Mouse (Mus musculus): ENCODE measurements at regions not wholly inside any gene's neighbourhood (a gene's known extent, or its start where the extent isn't known, plus 50 kb on each side); places are given as distances from the start of the nearest gene placed in this dataset.

DNA sequence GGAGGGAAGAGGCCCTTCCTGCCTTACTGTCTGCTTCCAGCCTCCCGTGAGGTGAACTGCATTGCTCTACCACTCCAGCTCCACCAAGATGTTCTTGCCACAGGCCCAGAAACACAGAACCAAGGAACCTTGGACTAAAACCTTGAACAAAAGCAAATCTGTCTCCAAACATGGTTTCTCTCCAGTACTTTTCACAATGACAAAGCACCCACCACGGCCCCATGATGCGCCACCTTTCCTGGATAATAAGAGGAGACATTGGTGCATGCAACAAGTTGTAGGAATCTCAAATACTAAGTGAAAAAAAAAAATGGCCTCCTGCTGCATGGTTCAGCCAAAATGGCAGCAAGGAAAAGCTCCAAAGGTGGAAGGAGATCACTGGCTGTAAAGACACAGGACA, 172.6 kb downstream of the Rps15a start:
- H3K9me3 ChIP-seq (ENCODE audit: control insufficient read depth, low read length) = no peaks in the 10 kb centered on the region
- WGBS = 88% methylated on average over 3 of the region's 3 CpGs
- H3K36me3 ChIP-seq (ENCODE audit: control insufficient read depth, insufficient read depth, low read length) = no peaks in the 10 kb centered on the region
- H3K4me1 ChIP-seq (replicated peaks; ENCODE audit: control insufficient read depth, insufficient read depth, low read length) = no peaks in the 10 kb centered on the region
- H3K9ac ChIP-seq (ENCODE audit: low read length) = no peak overlapping the region
- H3K27ac ChIP-seq (ENCODE audit: low read depth) = no peak overlapping the region
- no peak for DNase-seq (ENCODE audit: low spot score)
- no peak overlapping the region for H3K4me2 ChIP-seq (ENCODE audit: low read length)
- H3K4me3 ChIP-seq (ENCODE audit: low read depth, low read length) = no peak overlapping the region
- H3K27me3 ChIP-seq (replicated peaks; ENCODE audit: control insufficient read depth, insufficient read depth, low read length) = no peaks in the 10 kb centered on the region
- ATAC-seq (replicated peaks; ENCODE audit: low FRiP score, low TSS enrichment, low read depth) = no peak

DNA sequence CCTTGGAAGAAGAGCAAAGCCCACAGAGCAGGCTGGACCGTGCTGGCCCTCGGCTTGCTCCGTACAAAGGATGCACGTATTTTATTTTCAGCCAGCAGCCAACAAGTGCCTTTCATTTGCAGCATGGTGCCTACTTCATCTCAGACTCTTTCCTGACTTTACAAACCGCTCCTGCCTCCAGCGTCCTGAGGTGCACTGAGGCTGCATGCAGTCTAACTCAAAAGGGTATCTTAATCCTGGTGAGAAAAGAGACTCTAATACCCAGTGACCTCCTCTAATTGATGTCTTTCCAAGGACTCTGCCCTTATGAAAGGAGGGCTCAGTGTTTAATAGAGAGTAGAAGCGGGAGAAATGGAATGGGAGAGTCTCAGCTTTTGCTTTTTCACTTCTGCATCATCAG, 176.4 kb downstream of the Rps15a start:
- Histone ChIP-seq H3K27ac (ENCODE audit: low read depth) (no peak overlapping the region), H3K27me3 (replicated peaks; ENCODE audit: control insufficient read depth, insufficient read depth, low read length) (no peaks in the 10 kb centered on the region), H3K9me3 (ENCODE audit: control insufficient read depth, low read length) (no peaks in the 10 kb centered on the region), H3K4me1 (replicated peaks; ENCODE audit: control insufficient read depth, insufficient read depth, low read length) (no peaks in the 10 kb centered on the region), H3K4me2 (ENCODE audit: low read length) (no peak overlapping the region), H3K36me3 (ENCODE audit: control insufficient read depth, insufficient read depth, low read length) (no peaks in the 10 kb centered on the region), H3K9ac (ENCODE audit: low read length) (no peak overlapping the region), H3K4me3 (ENCODE audit: low read depth, low read length) (no peak overlapping the region)
- no peak for DNase-seq (ENCODE audit: low spot score)
- WGBS = 70% methylated on average over 7 of the region's 7 CpGs
- no peak for ATAC-seq (replicated peaks; ENCODE audit: low FRiP score, low TSS enrichment, low read depth)

DNA sequence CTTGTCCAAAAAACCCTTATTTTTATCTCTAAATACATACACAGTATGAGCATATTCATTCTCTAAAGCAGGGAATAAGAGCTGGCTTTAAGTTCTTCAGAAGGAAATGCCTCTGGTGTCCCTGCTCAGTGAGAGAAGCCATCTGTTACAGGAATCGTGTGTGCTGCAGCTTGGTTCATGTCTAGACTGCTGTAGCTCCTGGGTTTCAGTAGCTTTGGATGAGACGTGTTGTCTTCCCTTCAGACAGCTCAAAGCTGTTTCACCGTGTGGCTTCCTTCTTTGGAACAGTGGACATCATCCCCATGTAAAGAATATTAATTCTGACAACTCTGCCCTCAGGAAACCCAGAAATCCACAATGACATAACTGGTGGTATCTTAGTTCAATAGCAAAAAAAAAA, 181.1 kb downstream of the Rps15a start:
- no peak overlapping the region for H3K27ac ChIP-seq (ENCODE audit: low read depth)
- H3K36me3 ChIP-seq (ENCODE audit: control insufficient read depth, insufficient read depth, low read length) = no peaks in the 10 kb centered on the region
- H3K4me2 ChIP-seq (ENCODE audit: low read length) = no peak overlapping the region
- H3K9me3 ChIP-seq (ENCODE audit: control insufficient read depth, low read length) = no peaks in the 10 kb centered on the region
- H3K27me3 ChIP-seq (replicated peaks; ENCODE audit: control insufficient read depth, insufficient read depth, low read length) = no peaks in the 10 kb centered on the region
- H3K9ac ChIP-seq (ENCODE audit: low read length) = no peak overlapping the region
- DNase-seq (ENCODE audit: low spot score) = no peak
- no peak overlapping the region for H3K4me3 ChIP-seq (ENCODE audit: low read depth, low read length)
- ATAC-seq (replicated peaks; ENCODE audit: low FRiP score, low TSS enrichment, low read depth) = no peak
- 54% methylated on average over 3 of the region's 3 CpGs for WGBS
- H3K4me1 ChIP-seq (replicated peaks; ENCODE audit: control insufficient read depth, insufficient read depth, low read length) = no peaks in the 10 kb centered on the region

DNA sequence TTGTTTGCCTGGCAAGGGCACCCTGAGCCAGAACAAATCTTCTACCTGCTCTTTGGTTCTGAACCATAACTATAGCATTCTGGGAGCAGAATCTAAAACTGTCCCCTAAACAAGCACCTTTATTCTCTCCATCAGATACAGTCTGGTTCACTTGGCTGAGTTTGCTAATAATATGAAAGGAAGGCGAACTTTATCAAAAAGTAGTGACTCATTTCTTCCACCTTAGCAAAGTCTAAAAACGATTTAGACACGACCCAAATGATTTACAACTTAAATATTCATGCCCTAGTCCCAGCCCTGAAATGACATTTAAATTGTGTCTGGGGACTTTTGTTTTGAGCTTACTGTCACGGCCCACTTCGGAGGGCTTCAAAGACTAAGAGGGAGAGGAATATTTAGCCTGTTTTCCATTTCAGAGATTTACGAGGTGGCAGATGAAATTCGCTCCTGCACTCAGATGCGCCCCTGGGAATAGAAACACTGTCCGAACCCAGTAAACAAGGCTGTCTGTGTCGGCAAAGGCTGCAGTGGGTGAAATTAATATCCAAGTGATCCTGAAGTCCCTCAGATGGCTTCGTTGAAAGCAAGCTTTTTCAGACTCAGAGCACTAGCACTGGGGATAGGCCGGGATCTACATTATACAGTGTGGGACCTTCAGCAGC, 184.6 kb downstream of the Rps15a start:
- WGBS = 51% methylated on average over 12 of the region's 12 CpGs

DNA sequence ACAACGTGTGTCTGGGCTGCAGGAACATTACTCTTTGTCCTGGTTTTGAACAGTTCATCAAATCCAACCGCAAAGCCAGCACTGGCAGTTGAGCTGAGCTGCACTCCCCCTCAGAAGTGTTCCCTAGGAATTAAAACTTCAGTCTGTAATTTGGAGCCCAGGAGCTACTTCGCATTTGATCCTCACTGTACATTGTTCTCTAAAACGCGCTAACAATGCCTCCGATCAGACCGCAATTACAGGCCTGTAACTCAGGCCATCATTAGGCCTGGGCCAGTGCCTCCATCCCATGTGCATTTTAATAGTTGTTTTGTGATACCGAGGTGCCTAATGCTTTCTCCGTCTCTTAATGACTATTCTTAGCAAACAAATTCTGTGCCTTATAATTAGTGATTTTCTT, 185.6 kb downstream of the Rps15a start:
- Histone ChIP-seq H3K36me3 (ENCODE audit: control insufficient read depth, insufficient read depth, low read length) (no peaks in the 10 kb centered on the region), H3K4me2 (ENCODE audit: low read length) (no peak overlapping the region), H3K27ac (ENCODE audit: low read depth) (no peak overlapping the region), H3K9me3 (ENCODE audit: control insufficient read depth, low read length) (no peaks in the 10 kb centered on the region), H3K9ac (ENCODE audit: low read length) (no peak overlapping the region), H3K4me1 (replicated peaks; ENCODE audit: control insufficient read depth, insufficient read depth, low read length) (no peaks in the 10 kb centered on the region), H3K4me3 (ENCODE audit: low read depth, low read length) (no peak overlapping the region), H3K27me3 (replicated peaks; ENCODE audit: control insufficient read depth, insufficient read depth, low read length) (no peaks in the 10 kb centered on the region)
- DNase-seq (ENCODE audit: low spot score) (no peak), ATAC-seq (replicated peaks; ENCODE audit: low FRiP score, low TSS enrichment, low read depth) (no peak)
- whole genome bisulfite sequencing = 85% methylated on average over 9 of the region's 9 CpGs

More for the DNA sequence above, 184.6 kb downstream of the Rps15a start:
- DNase-seq (ENCODE audit: low spot score) (no peak), ATAC-seq (replicated peaks; ENCODE audit: low FRiP score, low TSS enrichment, low read depth) (no peak)
- Histone ChIP-seq H3K36me3 (ENCODE audit: control insufficient read depth, insufficient read depth, low read length) (no peaks in the 10 kb centered on the region), H3K27me3 (replicated peaks; ENCODE audit: control insufficient read depth, insufficient read depth, low read length) (no peaks in the 10 kb centered on the region), H3K4me2 (ENCODE audit: low read length) (no peak overlapping the region), H3K4me3 (ENCODE audit: low read depth, low read length) (no peak overlapping the region), H3K9ac (ENCODE audit: low read length) (no peak overlapping the region), H3K9me3 (ENCODE audit: control insufficient read depth, low read length) (no peaks in the 10 kb centered on the region), H3K27ac (ENCODE audit: low read depth) (no peak overlapping the region), H3K4me1 (replicated peaks; ENCODE audit: control insufficient read depth, insufficient read depth, low read length) (no peaks in the 10 kb centered on the region)

DNA sequence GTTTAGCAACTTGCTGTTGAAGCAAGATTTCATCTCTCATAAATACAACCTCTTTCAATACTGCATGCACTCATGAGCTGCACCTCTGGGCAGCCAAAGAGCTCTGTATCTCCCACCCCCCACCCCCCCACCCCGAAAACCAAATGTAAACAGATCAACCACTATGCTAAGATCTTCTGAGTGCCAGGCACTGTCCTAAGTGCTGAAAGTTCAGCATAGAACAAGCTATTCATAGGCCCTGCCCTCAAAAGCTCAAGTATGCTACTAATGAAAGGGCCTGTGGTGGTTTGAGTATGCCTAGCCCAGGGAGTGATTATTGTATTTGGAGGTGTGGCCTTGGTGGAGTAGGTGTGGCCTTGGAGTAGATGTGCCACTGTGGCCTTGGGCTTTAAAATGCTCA, 189.6 kb downstream of the Rps15a start:
- no peak for DNase-seq (ENCODE audit: low spot score)
- Histone ChIP-seq H3K9me3 (ENCODE audit: control insufficient read depth, low read length) (no peaks in the 10 kb centered on the region), H3K27ac (ENCODE audit: low read depth) (no peak overlapping the region), H3K4me2 (ENCODE audit: low read length) (no peak overlapping the region), H3K27me3 (replicated peaks; ENCODE audit: control insufficient read depth, insufficient read depth, low read length) (no peaks in the 10 kb centered on the region), H3K36me3 (ENCODE audit: control insufficient read depth, insufficient read depth, low read length) (no peaks in the 10 kb centered on the region), H3K4me3 (ENCODE audit: low read depth, low read length) (no peak overlapping the region), H3K9ac (ENCODE audit: low read length) (no peak overlapping the region), H3K4me1 (replicated peaks; ENCODE audit: control insufficient read depth, insufficient read depth, low read length) (no peaks in the 10 kb centered on the region)
- WGBS = 19% methylated on average over 1 of the region's 1 CpGs
- ATAC-seq (replicated peaks; ENCODE audit: low FRiP score, low TSS enrichment, low read depth) = no peak

DNA sequence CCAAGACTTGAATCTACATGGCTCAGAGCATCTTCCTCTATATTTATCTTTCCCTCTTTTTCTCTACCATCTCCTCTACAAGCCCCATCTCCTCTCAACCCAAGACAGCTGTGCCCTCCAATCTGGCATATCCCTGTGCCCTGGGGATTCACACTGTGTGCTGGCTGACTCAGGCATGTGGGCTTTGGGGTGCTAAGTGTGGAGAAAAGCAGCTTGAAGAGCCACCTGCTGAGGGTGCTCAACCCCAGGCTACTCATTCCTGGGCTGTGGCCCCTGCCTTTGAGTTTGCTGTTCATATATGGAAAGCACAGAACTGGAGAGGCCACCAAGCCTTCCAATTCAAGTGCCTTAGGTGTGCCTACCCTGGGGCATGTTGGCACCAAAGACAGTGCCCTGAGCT, 193.7 kb downstream of the Rps15a start:
- no peaks in the 10 kb centered on the region for H3K4me1 ChIP-seq (replicated peaks; ENCODE audit: control insufficient read depth, insufficient read depth, low read length)
- no peaks in the 10 kb centered on the region for H3K36me3 ChIP-seq (ENCODE audit: control insufficient read depth, insufficient read depth, low read length)
- DNase-seq (ENCODE audit: low spot score) (no peak), ATAC-seq (replicated peaks; ENCODE audit: low FRiP score, low TSS enrichment, low read depth) (no peak)
- no peak overlapping the region for H3K9ac ChIP-seq (ENCODE audit: low read length)
- no peaks in the 10 kb centered on the region for H3K9me3 ChIP-seq (ENCODE audit: control insufficient read depth, low read length)
- no peak overlapping the region for H3K4me2 ChIP-seq (ENCODE audit: low read length)
- no peaks in the 10 kb centered on the region for H3K27me3 ChIP-seq (replicated peaks; ENCODE audit: control insufficient read depth, insufficient read depth, low read length)
- H3K27ac ChIP-seq (ENCODE audit: low read depth) = no peak overlapping the region
- no peak overlapping the region for H3K4me3 ChIP-seq (ENCODE audit: low read depth, low read length)

DNA sequence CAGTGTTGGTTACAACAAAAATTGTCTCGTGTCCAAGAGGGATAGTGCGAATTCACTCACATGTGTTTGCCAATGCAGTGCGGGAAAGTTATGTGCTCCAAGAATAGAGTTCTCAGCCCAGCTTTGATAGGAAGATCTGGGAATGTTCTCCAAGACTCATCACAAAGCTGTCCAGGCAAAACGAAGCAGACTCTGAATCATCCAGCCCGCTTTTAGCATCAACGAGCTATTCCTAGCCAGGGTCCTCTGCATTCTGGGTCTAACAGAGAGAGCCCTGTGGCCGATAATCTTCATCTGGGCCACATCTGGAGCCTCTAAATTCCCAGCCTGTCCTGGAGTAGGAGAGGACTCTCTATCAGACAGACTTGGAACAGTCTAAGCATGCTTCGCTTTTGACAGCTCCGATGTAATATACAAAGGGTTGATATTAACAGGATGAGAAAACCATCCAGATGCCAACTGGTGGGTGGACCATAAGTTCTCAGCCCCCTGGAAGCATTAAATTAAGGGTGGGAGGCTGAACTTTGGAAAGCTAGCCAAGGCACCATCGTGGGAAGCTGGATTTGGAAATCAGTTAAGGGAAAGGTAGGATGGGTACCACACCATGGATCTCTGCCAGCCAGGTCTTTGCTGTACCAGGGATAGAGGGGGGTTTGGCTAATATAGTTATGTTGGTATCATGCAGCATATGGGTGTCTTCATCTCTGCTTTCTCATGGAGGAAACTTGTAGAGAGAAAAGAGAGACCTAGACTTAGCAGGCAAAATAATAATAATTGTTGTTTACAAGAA, 197.6 kb downstream of the Rps15a start:
- Histone ChIP-seq H3K27me3 (replicated peaks; ENCODE audit: control insufficient read depth, insufficient read depth, low read length) (no peaks in the 10 kb centered on the region), H3K27ac (ENCODE audit: low read depth) (no peak overlapping the region), H3K4me2 (ENCODE audit: low read length) (no peak overlapping the region), H3K36me3 (ENCODE audit: control insufficient read depth, insufficient read depth, low read length) (no peaks in the 10 kb centered on the region), H3K4me3 (ENCODE audit: low read depth, low read length) (no peak overlapping the region), H3K9ac (ENCODE audit: low read length) (no peak overlapping the region), H3K4me1 (replicated peaks; ENCODE audit: control insufficient read depth, insufficient read depth, low read length) (no peaks in the 10 kb centered on the region), H3K9me3 (ENCODE audit: control insufficient read depth, low read length) (no peaks in the 10 kb centered on the region)
- DNase-seq (ENCODE audit: low spot score) = no peak
- 88% methylated on average over 10 of the region's 10 CpGs for WGBS
- no peak for ATAC-seq (replicated peaks; ENCODE audit: low FRiP score, low TSS enrichment, low read depth)

DNA sequence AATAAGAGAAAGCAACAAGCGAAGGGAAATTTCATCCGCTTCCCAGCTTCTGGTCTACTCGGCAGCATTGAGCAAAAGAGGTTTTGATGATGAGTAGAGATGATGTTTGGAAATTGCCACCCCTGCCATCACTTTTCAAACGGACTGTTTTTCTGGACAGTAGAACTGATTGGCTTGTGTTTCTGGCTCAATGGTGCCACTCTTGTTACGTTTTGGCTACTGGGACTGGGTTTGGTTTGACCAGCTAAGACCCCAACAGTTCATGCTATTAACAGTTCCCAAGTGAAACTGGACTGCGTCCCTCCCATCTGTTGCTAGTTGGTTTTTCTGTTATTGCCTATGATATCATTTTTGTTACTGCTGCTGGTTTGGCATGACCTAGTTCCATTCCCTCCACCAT, 199.1 kb downstream of the Rps15a start:
- DNase-seq (ENCODE audit: low spot score) (no peak), ATAC-seq (replicated peaks; ENCODE audit: low FRiP score, low TSS enrichment, low read depth) (no peak)
- H3K9me3 ChIP-seq (ENCODE audit: control insufficient read depth, low read length) = no peaks in the 10 kb centered on the region
- no peaks in the 10 kb centered on the region for H3K4me1 ChIP-seq (replicated peaks; ENCODE audit: control insufficient read depth, insufficient read depth, low read length)
- 90% methylated on average over 6 of the region's 6 CpGs for WGBS
- H3K27me3 ChIP-seq (replicated peaks; ENCODE audit: control insufficient read depth, insufficient read depth, low read length) = no peaks in the 10 kb centered on the region
- no peak overlapping the region for H3K4me2 ChIP-seq (ENCODE audit: low read length)
- H3K36me3 ChIP-seq (ENCODE audit: control insufficient read depth, insufficient read depth, low read length) = no peaks in the 10 kb centered on the region
- H3K27ac ChIP-seq (ENCODE audit: low read depth) = no peak overlapping the region
- no peak overlapping the region for H3K9ac ChIP-seq (ENCODE audit: low read length)
- H3K4me3 ChIP-seq (ENCODE audit: low read depth, low read length) = no peak overlapping the region

Measured in intestine, embryonic 14.5 days (tissue).